Mouse (Mus musculus) heart, adult 2 months (tissue): Measurements from ENCODE around the gene Nudt9.

ENCODE experiments used
- CTCF ChIP-seq: fragments of 200-600 bp; IDR thresholded peaks from 2 replicates; pipeline ENCODE4 v1.8.1; 2022; ENCODE audit warnings: antibody characterized with exemption, mild to moderate bottlenecking, moderate library complexity
- EP300 ChIP-seq: fragments of 200-500 bp; IDR thresholded peaks from 2 replicates; pipeline ENCODE4 v1.6.1; 2011; ENCODE audit warnings: low read depth, low read length, control low read depth; ENCODE audit not compliant: insufficient read depth
- POLR2A ChIP-seq: fragments of 200-500 bp; IDR thresholded peaks from 2 replicates; pipeline ENCODE4 v1.6.1; 2011; ENCODE audit warnings: mild to moderate bottlenecking, low read depth, low read length, control low read depth; ENCODE audit not compliant: insufficient read depth

DNA sequence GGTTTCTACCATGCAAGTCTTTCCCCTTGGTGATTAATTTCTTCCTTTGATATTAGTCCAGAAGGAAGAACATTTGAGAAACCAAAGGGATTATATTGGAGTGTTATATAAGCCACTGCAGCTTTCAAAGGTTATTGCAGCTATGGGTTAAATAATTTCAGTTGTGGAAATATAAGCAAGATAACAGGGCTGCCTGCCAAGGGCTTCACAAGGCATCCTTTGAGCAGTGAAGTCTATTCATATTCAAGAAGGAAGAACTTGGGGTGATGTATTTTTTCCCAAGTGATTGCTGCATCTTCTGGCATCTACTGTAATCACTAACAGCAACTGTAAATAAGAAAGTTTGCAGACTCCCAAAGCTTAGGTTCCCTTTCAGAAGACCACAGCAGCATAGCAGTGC, 34.7 kb upstream of the Nudt9 start:
- TF ChIP-seq CTCF, result no peak
- TF ChIP-seq POLR2A, result no peak
- TF ChIP-seq EP300, result no peak
